In genomic region chr17:36057927-36058326, GRCm38 (mm10) we compare ENCODE assay signal across 33 mouse cellular contexts. TPM values are rescaled to one million over a fixed set of nuclear protein-coding genes. Genes with fewer than 3 reads are reported as not detected.
"Had no signal": no experiment of that assay in that cellular context is flagged by ENCODE, and none has a peak within 500 bp of the region (broad histone marks: within the 10 kb centered on the region; RNA-seq: fewer than 3 reads in every experiment).

No protein-coding gene starts in this region.

RNA-seq across cellular contexts. Expression of gene Gm11127, which starts 0.2 kb away (rescaled TPM):
- total RNA-seq: granulocyte monocyte progenitor cell, adult 5-6 weeks; hematopoietic stem cell, adult 5-6 weeks; hindbrain, postnatal 0 days; left cerebral cortex, postnatal 10 days; left cerebral cortex, postnatal 4 days had no signal
- polyA plus RNA-seq: heart, adult 2 months; heart, embryonic 11.5 days; heart, embryonic 13.5 days; heart, embryonic 15.5 days; heart, postnatal 0 days; hindbrain, embryonic 11.5 days; hindbrain, embryonic 13.5 days; hindbrain, embryonic 15.5 days; hindbrain, postnatal 0 days; intestine, embryonic 14.5 days; kidney, embryonic 15.5 days; limb, embryonic 12.5 days; liver, embryonic 11.5 days; liver, embryonic 13.5 days had no signal

RNA-seq across cellular contexts. Expression of gene Gm6034, which starts 15.2 kb away (rescaled TPM):
- total RNA-seq: gastrocnemius, adult 2 months; gastrocnemius, postnatal 25 days; gastrocnemius, postnatal 4 days; granulocyte monocyte progenitor cell, adult 5-6 weeks; heart, adult 2 months; heart, postnatal 14 days; heart, postnatal 36 days; hematopoietic stem cell, adult 5-6 weeks; hindbrain, postnatal 0 days; layer of hippocampus, adult 18-20 months; layer of hippocampus, adult 8-10 months; layer of hippocampus, postnatal 14 days; left cerebral cortex, adult 18-20 months; left cerebral cortex, adult 8-10 months; left cerebral cortex, postnatal 10 days; left cerebral cortex, postnatal 25 days; left cerebral cortex, postnatal 4 days had no signal
- polyA plus RNA-seq: frontal cortex, adult 2 months; heart, adult 2 months; heart, embryonic 11.5 days; heart, embryonic 13.5 days; heart, embryonic 15.5 days; heart, postnatal 0 days; hindbrain, embryonic 11.5 days; hindbrain, embryonic 13.5 days; hindbrain, embryonic 15.5 days; hindbrain, postnatal 0 days; intestine, embryonic 14.5 days; kidney, embryonic 15.5 days; kidney, postnatal 0 days; large intestine, adult 2 months; limb, embryonic 12.5 days; limb, embryonic 14.5 days; liver, embryonic 11.5 days; liver, embryonic 13.5 days had no signal
